Mouse (Mus musculus) lung, adult 2 months (tissue): ENCODE measurements at regions not wholly inside any gene's neighbourhood (a gene's known extent, or its start where the extent isn't known, plus 50 kb on each side); places are given as distances from the start of the nearest gene placed in this dataset.

Source experiments
- CTCF ChIP-seq: fragments of 200-500 bp; IDR thresholded peaks from 2 replicates; pipeline ENCODE4 v1.5.1; 2011; ENCODE audit warnings: mild to moderate bottlenecking, low read length, control low read depth; ENCODE audit not compliant: insufficient read depth
- POLR2A ChIP-seq: fragments of 200-500 bp; IDR thresholded peaks from 2 replicates; pipeline ENCODE4 v1.6.1; 2011; ENCODE audit warnings: low read depth, mild to moderate bottlenecking, control low read depth, low read length, borderline replicate concordance; ENCODE audit errors: extremely low read depth

- TF ChIP-seq POLR2A = no peak
- TF ChIP-seq CTCF = no peak
Measured at GRCm38 (mm10) chr1:22211795-22212194, 250.1 kb upstream of the Kcnq5 start.
